13 mouse cellular contexts compared by ENCODE assay signal in the genomic region with DNA sequence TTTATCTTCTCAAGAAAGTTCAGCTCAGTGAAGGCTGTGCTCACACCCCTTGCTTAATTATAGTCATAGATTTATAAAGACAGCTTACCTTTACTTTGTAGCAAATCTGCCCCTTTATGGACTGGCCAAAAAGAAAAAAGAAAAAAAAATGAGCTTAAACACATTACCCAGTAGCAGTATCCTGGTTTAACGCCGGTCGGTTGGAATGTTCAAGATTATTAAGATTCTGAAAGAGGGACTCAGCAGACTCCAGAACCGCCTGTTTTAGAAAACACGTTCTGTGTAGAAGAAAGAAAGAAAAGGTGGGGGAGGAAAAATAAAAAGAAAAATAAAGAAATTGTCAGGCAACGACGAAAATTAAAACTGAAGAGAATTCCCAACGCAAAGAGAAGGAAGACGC. TPM values are rescaled to one million over a fixed set of nuclear protein-coding genes. Genes with fewer than 3 reads are reported as not detected.
DNase-seq lines count a peak whose midpoint lies in the region; ATAC-seq lines count a peak whose summit lies in the region.
"Had no signal": no experiment of that assay in that cellular context is flagged by ENCODE, and none has a peak within 500 bp of the region (broad histone marks: within the 10 kb centered on the region; RNA-seq: fewer than 3 reads in every experiment).

No protein-coding gene starts in this region.

- H3K4me2 ChIP-seq in forebrain, embryonic 16.5 days (ENCODE audit: low read length): no peak overlapping the region
- peak overlapping the region; percentile 90; the same call in 1 of the 2 replicates for H3K4me2 ChIP-seq in kidney, embryonic 15.5 days
- H3K4me2 ChIP-seq in intestine, embryonic 14.5 days (ENCODE audit: low read length): peak overlapping the region; percentile 75
- no peak overlapping the region for H3K4me2 ChIP-seq in midbrain, embryonic 15.5 days

- no peak for ATAC-seq in forebrain, embryonic 16.5 days
- no peak for ATAC-seq in kidney, embryonic 15.5 days (replicated peaks; ENCODE audit: low FRiP score)
- no peak for ATAC-seq in intestine, embryonic 14.5 days (replicated peaks; ENCODE audit: low FRiP score, low TSS enrichment, low read depth)
- ATAC-seq in midbrain, embryonic 15.5 days (replicated peaks): no peak
- no peak for ATAC-seq in monocyte, adult 5-6 weeks (replicated peaks; ENCODE audit: insufficient number of reproducible peaks, low FRiP score, low TSS enrichment, poor library complexity, severe bottlenecking)
- ATAC-seq in activated CD4-positive, CD25-positive, alpha-beta regulatory T cell, adult 4 months: no peak
- ATAC-seq: hindbrain, postnatal 0 days had no signal

- DNase-seq in forebrain, embryonic 10.5 days (ENCODE audit: extremely low spot score, low spot score): peak; percentile 12
- DNase-seq in kidney, adult 18-20 months: no peak
- no peak for DNase-seq in intestine, embryonic 14.5 days (ENCODE audit: low spot score)

- H3K9ac ChIP-seq in forebrain, embryonic 16.5 days (replicated peaks; ENCODE audit: low read depth, low read length): no peak overlapping the region
- H3K9ac ChIP-seq in kidney, embryonic 15.5 days: no peak overlapping the region
- peak overlapping the region; percentile 59 for H3K9ac ChIP-seq in intestine, embryonic 14.5 days (ENCODE audit: low read length)
- no peak overlapping the region for H3K9ac ChIP-seq in midbrain, embryonic 15.5 days
- H3K9ac ChIP-seq: liver, embryonic 14.5 days had no signal

- H3K9me3 ChIP-seq in forebrain, embryonic 10.5 days: no peaks in the 10 kb centered on the region
- no peaks in the 10 kb centered on the region for H3K9me3 ChIP-seq in forebrain, embryonic 16.5 days (ENCODE audit: control insufficient read depth, low read length)
- H3K9me3 ChIP-seq in kidney, embryonic 15.5 days (replicated peaks): no peaks in the 10 kb centered on the region
- H3K9me3 ChIP-seq in intestine, embryonic 14.5 days (ENCODE audit: control insufficient read depth, low read length): no peaks in the 10 kb centered on the region
- H3K9me3 ChIP-seq in midbrain, embryonic 15.5 days: no peaks in the 10 kb centered on the region

- no peak overlapping the region for H3K27ac ChIP-seq in forebrain, embryonic 10.5 days
- no peak overlapping the region for H3K27ac ChIP-seq in forebrain, embryonic 16.5 days (ENCODE audit: low read length)
- H3K27ac ChIP-seq in kidney, embryonic 15.5 days: no peak overlapping the region
- peak overlapping the region; percentile 48; the same call in 1 of the 2 replicates for H3K27ac ChIP-seq in intestine, embryonic 14.5 days (ENCODE audit: low read depth)
- no peak overlapping the region for H3K27ac ChIP-seq in midbrain, embryonic 15.5 days
- H3K27ac ChIP-seq: hindbrain, postnatal 0 days; liver, embryonic 14.5 days had no signal

- H3K27me3 ChIP-seq in forebrain, embryonic 10.5 days (ENCODE audit: poor library complexity, severe bottlenecking): peaks cover 100% of the 10 kb centered on the region
- H3K27me3 ChIP-seq in forebrain, embryonic 16.5 days (replicated peaks; ENCODE audit: control insufficient read depth, insufficient read depth, low read length): peaks cover 44% of the 10 kb centered on the region
- peaks cover 96% of the 10 kb centered on the region for H3K27me3 ChIP-seq in kidney, embryonic 15.5 days
- H3K27me3 ChIP-seq in intestine, embryonic 14.5 days (replicated peaks; ENCODE audit: control insufficient read depth, insufficient read depth, low read length): peaks cover 89% of the 10 kb centered on the region
- H3K27me3 ChIP-seq in midbrain, embryonic 15.5 days (replicated peaks): peaks cover 60% of the 10 kb centered on the region

- no peak overlapping the region for H3K4me3 ChIP-seq in forebrain, embryonic 10.5 days
- H3K4me3 ChIP-seq in forebrain, embryonic 16.5 days (replicated peaks; ENCODE audit: low read length): no peak overlapping the region
- peak overlapping the region; percentile 54 for H3K4me3 ChIP-seq in kidney, embryonic 15.5 days (replicated peaks)
- peak overlapping the region; percentile 53 for H3K4me3 ChIP-seq in intestine, embryonic 14.5 days (ENCODE audit: low read depth, low read length)
- H3K4me3 ChIP-seq in midbrain, embryonic 15.5 days: peak overlapping the region; percentile 40
- H3K4me3 ChIP-seq: erythroblast, embryonic 14.5 days had no signal

- H3K4me1 ChIP-seq in forebrain, embryonic 10.5 days: peaks cover 61% of the 10 kb centered on the region
- peaks cover 16% of the 10 kb centered on the region for H3K4me1 ChIP-seq in forebrain, embryonic 16.5 days (replicated peaks; ENCODE audit: control insufficient read depth, insufficient read depth, low read length)
- H3K4me1 ChIP-seq in kidney, embryonic 15.5 days: peaks cover 42% of the 10 kb centered on the region
- H3K4me1 ChIP-seq in intestine, embryonic 14.5 days (replicated peaks; ENCODE audit: control insufficient read depth, insufficient read depth, low read length): peaks cover 6% of the 10 kb centered on the region; the same call in 1 of the 2 replicates
- peaks cover 21% of the 10 kb centered on the region for H3K4me1 ChIP-seq in midbrain, embryonic 15.5 days

- no peaks in the 10 kb centered on the region for H3K36me3 ChIP-seq in forebrain, embryonic 10.5 days (replicated peaks)
- H3K36me3 ChIP-seq in forebrain, embryonic 16.5 days (ENCODE audit: control insufficient read depth, insufficient read depth): no peaks in the 10 kb centered on the region
- no peaks in the 10 kb centered on the region for H3K36me3 ChIP-seq in kidney, embryonic 15.5 days
- no peaks in the 10 kb centered on the region for H3K36me3 ChIP-seq in intestine, embryonic 14.5 days (ENCODE audit: control insufficient read depth, insufficient read depth, low read length)
- H3K36me3 ChIP-seq in midbrain, embryonic 15.5 days (replicated peaks): no peaks in the 10 kb centered on the region
- H3K36me3 ChIP-seq: G1E had no signal

- 1% methylated on average over 9 of the region's 9 CpGs for WGBS in forebrain, embryonic 10.5 days
- 1% methylated on average over 9 of the region's 9 CpGs for WGBS in forebrain, embryonic 16.5 days
- 3% methylated on average over 9 of the region's 9 CpGs for WGBS in kidney, embryonic 15.5 days
- 21% methylated on average over 9 of the region's 9 CpGs for WGBS in intestine, embryonic 14.5 days
- 1% methylated on average over 9 of the region's 9 CpGs for WGBS in midbrain, embryonic 15.5 days

RNA-seq across cellular contexts. Expression of gene Pitx2, which starts 16.8 kb away (rescaled TPM):
- 11.1 and 15.3 TPM in 2 replicates for polyA plus RNA-seq in forebrain, embryonic 10.5 days (2016; fragmentation: Nextera tagmentation; extraction: Ambion mirVana)
- polyA plus RNA-seq in forebrain, embryonic 16.5 days (2015; fragmentation: Nextera tagmentation; extraction: Ambion mirVana): 0.86 and 4.9 TPM in 2 replicates
- 6.2 and 9.8 TPM in 2 replicates for polyA plus RNA-seq in kidney, embryonic 15.5 days (2015; fragmentation: Nextera tagmentation; extraction: Ambion mirVana)
- 35.6 and 48.0 TPM in 2 replicates for polyA plus RNA-seq in intestine, embryonic 14.5 days (2014; fragmentation: Nextera tagmentation; extraction: Ambion mirVana)
- polyA plus RNA-seq in midbrain, embryonic 15.5 days (2015; fragmentation: Nextera tagmentation; extraction: Ambion mirVana): 41.0 and 60.5 TPM in 2 replicates
- not detected in 3 replicates for total RNA-seq in monocyte, adult 5-6 weeks (2017)
- polyA plus RNA-seq in activated CD4-positive, CD25-positive, alpha-beta regulatory T cell, adult 4 months (2017; shearing (Covaris generic)): not detected
- total RNA-seq: layer of hippocampus, adult 8-10 months had no signal
- polyA plus RNA-seq: erythroblast, embryonic 14.5 days; G1E had no signal

Comparison
In these comparisons a context has a peak if more than half of its experiments do, and no peak if none do; other contexts are left out.
1. H3K4me3 ChIP-seq: peak in kidney, embryonic 15.5 days (single experiment), intestine, embryonic 14.5 days (single experiment) and midbrain, embryonic 15.5 days (single experiment); none in forebrain, embryonic 10.5 days (single experiment) and forebrain, embryonic 16.5 days (single experiment).
2. H3K4me2 ChIP-seq: peak in kidney, embryonic 15.5 days (single experiment) and intestine, embryonic 14.5 days (single experiment); none in forebrain, embryonic 16.5 days (single experiment) and midbrain, embryonic 15.5 days (single experiment).